Mouse (Mus musculus): Measurements from ENCODE around the gene Sh3glb2.

DNA sequence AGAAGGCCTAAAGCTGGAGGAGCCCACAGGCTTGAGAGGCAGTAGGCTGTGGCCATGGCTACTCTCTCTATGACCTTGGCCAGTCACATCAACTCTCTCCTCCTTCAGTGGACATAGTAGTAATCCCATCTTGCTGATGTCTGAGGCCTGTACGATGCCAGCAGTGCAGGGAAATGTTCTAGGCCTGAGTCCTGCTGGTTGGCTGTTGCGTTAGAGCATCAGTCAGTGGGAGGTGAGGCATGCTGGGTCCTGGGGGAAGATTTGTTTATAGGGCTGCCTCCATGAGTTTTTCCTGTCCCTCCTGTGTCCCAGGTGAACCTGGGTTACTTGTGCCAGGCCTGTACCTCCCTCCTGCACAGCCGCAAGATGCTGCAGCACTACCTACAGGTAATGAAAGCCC is 17.1 kb downstream of the Sh3glb2 start:
- no peak for TF ChIP-seq CTCF (IDR thresholded peaks at IDR 0.05; ENCODE audit: extremely low read depth, insufficient read depth, insufficient read length, insufficient replicate concordance)
- TF ChIP-seq POLR2A (IDR thresholded peaks at IDR 0.05; ENCODE audit: low read depth, low read length) = no peak

All from spleen, adult 2 months (tissue).